Mouse (Mus musculus): ENCODE results near the gene Zbtb4.

Zbtb4 gene

DNA sequence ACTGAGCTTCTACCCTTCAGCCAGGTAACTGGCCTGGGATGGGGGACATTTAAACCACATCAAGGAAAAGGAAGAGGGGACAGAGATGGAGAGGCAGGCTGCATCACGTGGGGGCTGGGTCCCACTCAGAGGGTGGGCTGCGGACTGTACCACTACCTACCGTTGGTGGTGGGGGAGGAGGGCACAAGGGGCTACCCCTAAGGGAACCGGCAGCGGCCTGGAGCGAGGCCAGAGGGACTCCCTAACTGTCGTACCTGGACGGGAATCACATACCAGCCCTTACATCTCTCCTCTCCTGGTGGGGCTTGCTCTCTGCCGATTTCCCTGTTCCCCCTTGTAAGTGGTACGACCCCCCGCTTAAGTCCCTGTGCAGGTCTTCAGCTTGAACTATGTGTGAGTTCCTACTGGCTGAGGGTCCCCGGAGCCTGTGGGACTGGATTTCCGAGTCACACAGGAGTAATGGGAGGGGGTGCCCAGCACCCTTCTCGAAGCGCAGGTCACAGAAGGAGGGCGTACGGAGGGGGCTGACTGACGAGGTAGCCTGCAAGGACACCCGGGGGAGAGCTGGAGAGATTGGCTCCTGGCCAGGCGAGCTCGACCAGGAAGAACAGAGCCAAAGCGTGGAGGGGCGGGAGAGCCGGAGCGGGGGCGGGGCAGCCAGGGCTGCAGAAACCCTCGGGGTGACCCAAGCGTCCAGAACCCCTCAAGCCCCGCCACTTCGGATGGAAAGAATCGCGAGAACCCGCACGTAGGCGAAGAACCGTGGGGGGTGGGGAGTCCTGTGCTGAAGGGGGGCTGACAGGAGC, 34.9 kb downstream of the Zbtb4 start:
- peak; percentile 63 for DNase-seq (ENCODE audit: low spot score)

DNA sequence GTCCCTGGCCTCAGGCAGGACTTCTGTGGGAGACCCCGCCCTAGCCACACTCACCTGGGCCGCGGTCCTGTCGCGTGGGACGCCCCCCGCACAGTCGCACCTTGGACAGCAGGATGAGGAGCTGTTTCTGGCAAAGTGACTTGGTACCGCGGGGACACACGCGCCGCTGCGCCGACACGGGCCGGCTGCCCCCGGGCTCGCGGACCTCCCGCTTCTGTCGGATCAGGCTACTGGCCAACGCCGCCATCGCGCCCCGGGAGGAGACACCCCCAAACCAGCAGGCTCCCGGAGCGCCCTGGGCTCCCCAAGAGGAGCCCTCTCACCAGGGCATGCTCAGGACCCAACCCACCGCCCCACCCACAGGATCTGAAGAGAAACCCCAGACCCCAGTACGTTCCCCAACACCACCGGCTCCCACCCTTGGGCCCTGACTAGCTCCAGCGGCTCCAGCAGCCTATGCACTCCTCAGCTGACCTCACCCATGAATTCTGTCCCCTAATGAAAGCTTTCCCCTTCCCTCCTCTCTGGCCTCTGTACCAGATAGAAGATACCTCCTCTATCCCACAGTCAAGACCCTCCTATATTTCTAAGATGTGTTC, 35.8 kb downstream of the Zbtb4 start, which contains the start of gene Fgf11:
TSS of gene Fgf11 (minus strand) at position 479 of the 599 bp plus-strand sequence.
- no peak for DNase-seq (ENCODE audit: low spot score)

DNA sequence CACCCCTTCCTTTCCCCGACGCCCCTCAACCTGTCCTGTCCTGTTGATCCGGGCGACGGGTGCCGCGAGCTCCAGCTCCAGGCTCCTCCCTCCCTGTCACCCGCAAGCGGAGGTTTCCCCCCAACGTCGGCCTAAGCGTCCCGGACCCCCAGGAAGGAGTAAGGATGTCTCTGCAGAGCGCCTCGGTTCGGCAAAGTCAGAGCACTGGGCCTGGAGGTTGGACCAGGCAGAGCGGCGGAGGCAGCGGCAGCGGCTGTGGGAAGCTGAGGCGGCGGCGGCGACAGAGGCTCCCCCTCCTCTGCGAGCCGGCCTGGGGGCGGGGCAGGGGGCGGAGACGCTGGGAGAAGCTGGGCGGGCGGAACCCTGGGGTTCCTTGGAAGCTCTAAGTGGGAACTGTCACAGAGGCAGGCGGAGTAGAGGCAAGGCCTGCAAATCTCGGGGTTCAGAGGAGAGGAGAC, 37.0 kb downstream of the Zbtb4 start:
- peak; percentile 75 for DNase-seq (ENCODE audit: low spot score)

DNA sequence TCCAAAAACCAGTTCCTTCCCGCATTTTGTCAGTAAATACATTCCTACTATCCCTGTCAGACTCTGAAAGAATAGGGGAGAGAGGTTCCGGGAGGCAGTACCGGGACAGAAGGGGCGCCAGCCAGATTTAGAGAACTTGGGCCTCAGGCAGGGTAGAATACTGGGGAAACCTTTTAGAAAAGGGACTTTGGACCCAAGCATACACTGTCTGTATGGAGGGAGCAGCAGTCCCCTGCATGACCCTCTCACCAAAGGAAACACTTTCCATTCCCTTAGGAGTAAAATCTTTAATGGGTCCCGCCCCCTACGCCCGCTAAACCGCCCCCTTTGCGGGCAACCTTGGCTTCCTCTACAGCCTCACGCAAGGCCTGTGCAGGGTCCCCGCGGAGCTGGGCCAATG, 37.6 kb downstream of the Zbtb4 start:
- no peak for DNase-seq (ENCODE audit: low spot score)

- DNase-seq (ENCODE audit: low spot score), result peak; percentile 89
Observed at GRCm38 (mm10) chr11:69803786-69804651, 38.3 kb downstream of the Zbtb4 start.

DNA sequence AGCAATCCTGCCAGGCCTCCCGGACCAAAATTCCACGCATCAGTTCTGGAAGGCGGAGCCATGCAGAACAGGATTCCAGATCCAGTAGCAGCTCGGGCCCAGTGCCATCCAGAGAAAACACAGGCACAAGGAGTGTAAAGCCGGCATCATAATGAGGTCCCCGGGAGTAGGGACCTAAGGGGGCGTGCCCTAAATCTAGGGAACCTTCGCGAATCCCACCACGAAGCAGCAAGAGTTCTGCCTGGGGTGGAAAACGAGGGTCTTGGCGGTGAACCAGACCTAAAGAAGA, 38.9 kb downstream of the Zbtb4 start:
- peak; percentile 53 for DNase-seq (ENCODE audit: low spot score)

GRCm38 (mm10) chr11:69804972-69805909, 39.5 kb downstream of the Zbtb4 start, which contains the start of gene Tmem102:
Tmem102 (minus strand) TSS chr11:69805624.
- peak; percentile 10 for DNase-seq (ENCODE audit: low spot score)

- DNase-seq (ENCODE audit: low spot score), result no peak
Observed at GRCm38 (mm10) chr11:69806378-69806777, 40.7 kb downstream of the Zbtb4 start.

DNA sequence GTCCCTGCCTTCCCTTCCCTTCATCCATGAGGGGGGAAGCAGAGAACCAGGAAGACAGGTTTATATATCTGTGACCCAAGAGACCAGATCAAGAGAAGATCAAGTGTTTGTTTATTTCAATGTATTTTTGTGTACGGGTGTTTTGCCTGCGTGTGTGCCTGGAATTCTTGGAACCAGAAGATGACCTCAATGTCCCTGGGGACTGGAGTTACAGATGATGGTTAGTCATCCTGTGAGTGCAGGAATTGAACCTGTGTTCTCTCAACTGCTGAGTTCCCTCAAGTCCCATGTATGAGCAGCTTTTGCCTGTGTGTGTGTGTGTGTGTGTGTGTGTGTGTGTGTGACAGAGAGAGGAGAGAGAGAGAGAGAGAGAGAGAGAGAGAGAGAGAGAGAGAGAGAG, 41.9 kb downstream of the Zbtb4 start:
- DNase-seq (ENCODE audit: low spot score), result peak; percentile 45

GRCm38 (mm10) chr11:69810280-69810679, 44.6 kb downstream of the Zbtb4 start:
- DNase-seq (ENCODE audit: low spot score), result no peak

DNA sequence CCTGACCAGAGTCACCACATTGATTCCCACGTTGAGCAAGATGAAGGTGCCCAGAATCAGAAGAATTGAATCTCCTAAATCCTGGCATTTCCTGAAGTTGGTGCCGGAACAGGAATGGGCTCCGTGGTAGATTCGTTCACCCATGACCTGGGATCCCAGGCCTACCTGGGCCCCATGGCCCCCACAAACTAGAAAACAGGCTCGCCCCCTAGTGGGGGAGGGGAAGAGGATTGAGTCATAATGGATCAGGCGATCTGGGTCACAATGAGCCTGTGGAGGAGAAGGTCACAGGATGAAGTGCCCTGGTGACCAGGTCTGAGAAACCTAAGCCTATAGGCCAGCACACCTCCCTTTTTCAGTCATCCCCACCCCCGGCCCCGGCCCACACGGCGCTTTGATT, 49.4 kb downstream of the Zbtb4 start, which contains the start of gene Gm39566:
TSS of gene Gm39566 (minus strand) at position 144 of the 400 bp plus-strand sequence.
- DNase-seq (ENCODE audit: low spot score), result no peak

DNA sequence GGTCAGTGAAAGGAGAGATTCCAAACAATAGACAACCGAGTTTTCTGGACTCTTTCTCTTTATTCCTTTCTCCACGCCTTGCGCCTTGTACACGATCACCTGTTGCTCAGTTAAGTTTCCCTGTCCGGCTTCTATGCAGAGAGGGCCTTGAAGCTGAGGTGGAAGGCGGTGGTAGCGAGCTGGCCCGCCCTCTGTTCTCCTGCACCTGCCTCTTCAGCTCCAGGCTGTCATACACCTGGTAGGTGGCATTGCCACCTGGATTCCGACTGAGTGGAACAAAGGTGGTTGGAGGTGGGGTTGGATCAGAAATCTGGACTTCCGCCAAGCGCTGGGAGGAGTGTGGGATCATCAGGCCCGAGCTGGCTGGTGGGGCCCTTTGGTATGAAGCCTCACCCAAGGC, 50.8 kb downstream of the Zbtb4 start:
- no peak for DNase-seq (ENCODE audit: low spot score)

DNA sequence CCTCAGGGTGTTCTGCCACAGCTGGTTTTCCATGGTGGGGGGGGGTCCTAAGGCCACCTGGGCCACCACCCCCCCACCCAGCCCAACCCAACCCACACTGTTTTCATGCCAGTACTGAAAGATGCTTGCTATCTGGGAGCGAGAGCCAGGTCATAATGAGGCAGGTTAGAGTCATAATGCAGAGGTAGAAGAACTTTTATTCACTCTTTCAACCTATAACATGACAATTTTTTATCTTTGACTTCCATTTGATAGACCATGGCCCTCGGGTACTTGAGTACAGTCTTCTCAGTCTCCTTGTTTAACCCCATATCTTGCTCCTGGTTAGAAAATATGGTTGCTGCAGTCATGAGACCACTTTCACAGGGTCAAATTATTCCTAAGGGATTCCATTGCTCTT, 52.7 kb downstream of the Zbtb4 start, which contains the start of gene Spem2:
TSS of gene Spem2 (minus strand) at position 101 of the 400 bp plus-strand sequence.
- no peak for DNase-seq (ENCODE audit: low spot score)

DNA sequence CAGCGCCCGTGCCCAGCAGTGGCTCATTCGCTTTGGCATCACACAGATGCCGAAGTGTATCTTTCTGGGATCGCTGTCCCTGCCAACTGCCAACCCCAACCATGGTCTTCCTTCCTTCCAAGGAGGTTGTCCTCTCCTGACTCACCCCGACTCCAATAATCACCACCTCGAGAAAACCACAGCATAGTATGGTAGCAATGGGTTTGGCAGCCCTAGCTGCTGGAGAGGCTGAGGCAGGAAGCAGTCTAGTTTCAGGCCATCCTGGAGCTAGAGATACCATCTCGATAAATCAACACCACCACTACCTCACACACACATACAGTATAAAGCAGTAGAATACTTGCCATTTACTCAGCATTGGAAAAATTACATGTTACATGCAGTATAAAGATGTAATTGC, 53.2 kb downstream of the Zbtb4 start:
- DNase-seq (ENCODE audit: low spot score), result no peak

DNA sequence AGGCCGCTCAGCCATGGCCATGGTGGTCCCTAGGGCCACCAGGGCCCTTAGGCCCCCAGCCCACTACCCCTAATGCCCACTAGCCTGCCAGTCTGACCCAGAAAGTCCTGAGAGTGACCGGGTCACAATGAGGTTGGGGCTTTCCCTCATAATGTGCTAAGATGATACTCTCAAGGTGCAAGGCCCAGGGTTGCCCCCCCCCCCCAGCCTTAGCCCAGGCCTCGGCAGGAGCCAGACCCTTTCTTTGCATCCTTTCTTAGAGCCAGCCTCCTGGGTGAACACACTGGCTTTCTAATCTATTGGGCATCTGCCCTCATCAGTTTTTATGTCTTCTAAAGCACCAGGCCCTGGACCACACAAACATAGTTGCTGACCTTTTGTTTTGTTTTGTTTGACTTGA, 56.4 kb downstream of the Zbtb4 start, which contains the start of gene Spem1:
TSS of gene Spem1 (minus strand) at position 101 of the 400 bp plus-strand sequence.
- no peak for DNase-seq (ENCODE audit: low spot score)

DNA sequence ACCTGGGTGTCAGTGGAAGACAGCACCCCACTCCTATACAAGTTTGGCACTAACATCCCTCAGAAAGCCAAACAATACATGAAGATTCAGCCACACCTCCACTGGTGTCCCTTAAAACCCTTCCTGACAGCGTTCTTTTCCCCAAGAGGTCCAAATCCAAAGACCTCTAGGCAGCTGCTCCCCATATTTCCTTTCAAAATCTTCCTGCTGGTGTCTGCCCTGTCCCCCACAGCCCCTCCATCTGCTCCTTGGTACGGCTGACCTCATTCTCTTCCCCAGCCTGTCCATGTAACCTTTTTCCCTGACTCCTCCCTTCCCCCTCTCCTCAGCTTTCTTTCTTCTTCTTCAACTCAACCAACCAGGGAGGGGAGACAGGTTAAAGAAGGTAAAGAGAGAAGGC, 57.7 kb downstream of the Zbtb4 start:
- no peak for DNase-seq (ENCODE audit: low spot score)

DNA sequence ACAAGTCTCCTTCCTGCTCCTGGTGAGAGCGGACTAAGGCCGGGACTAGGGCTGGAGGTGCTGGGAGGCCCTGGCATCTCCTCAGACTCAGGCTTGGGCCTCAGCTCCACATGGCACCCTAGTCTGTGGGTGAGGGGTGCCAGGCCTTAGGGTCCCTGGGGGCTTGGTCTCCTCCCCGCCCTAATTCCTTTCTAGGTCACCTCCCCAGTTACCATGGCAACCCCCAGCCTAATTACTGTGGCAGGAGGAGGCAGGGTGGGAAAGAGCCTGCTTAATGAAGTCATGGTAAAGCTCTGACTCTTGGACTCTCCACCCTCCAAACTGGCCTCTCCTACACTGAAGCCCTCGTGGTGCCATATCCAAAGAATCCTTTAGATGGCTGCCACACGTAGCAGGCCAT, 63.1 kb downstream of the Zbtb4 start:
- DNase-seq (ENCODE audit: low spot score), result peak; percentile 33

DNA sequence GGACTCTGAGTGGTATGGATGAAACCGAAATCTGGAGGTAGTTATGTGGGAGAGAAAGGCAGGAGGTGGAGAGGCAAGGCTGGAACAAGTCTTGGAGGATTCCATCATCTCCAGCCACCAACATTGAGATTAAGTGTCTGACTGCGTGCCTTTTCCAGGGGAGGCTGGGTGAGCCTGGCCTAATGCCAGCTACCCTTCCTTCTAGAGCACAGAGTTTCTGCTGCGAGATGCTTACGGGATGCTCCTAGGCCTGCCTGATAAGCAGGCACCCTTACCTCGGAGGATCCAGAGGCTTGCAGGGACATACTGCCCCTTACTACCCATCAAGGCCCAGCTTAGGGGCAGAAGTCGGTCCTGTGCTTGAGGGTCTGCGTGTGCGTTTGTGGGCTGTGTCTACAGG, 67.8 kb downstream of the Zbtb4 start:
- DNase-seq (ENCODE audit: low spot score), result no peak
